Mouse (Mus musculus) urinary bladder, adult 2 months (tissue): Measurements from ENCODE around the gene Ica1. TPM values are rescaled to one million over a fixed set of nuclear protein-coding genes. Genes with fewer than 3 reads are reported as not detected.

ENCODE experiments used
- DNase-seq: peaks from one replicate; pipeline ENCODE4 v3.0.0; 2022; ENCODE audit warnings: low spot score
- polyA plus RNA-seq: library from polyadenylated mRNA; depleted of rRNA; stranded (reverse); fragments of >200 nt; gene quantifications from 2 replicates; pipeline ENCODE4 v1.2.3, GENCODE M21; 2012; rRNA removed

Ica1 gene
- polyA plus RNA-seq, 1 experiment: 18.4 TPM

GRCm38 (mm10) chr6:8644703-8645102, 133.6 kb downstream of the Ica1 start:
- DNase-seq: no peak

DNA sequence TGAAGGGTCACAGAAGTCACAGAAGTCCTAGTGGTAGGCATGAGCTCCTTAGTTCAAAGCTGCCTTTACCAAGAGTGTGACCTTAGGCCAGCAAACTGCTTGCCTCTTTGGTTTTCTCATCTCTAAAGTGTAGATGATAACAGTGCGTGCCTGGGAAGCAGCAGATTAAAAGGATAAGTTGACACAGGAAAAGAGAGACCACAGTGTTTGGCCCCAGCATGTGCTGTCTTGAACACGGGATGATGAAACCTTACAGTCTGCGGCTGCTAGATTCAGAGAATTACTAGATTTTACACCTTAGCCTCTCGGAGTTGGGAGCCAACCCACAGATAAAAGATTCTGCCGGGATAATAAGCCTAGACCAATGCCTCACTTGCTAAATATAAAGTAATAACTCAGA, 137.4 kb downstream of the Ica1 start:
- DNase-seq: no peak

DNA sequence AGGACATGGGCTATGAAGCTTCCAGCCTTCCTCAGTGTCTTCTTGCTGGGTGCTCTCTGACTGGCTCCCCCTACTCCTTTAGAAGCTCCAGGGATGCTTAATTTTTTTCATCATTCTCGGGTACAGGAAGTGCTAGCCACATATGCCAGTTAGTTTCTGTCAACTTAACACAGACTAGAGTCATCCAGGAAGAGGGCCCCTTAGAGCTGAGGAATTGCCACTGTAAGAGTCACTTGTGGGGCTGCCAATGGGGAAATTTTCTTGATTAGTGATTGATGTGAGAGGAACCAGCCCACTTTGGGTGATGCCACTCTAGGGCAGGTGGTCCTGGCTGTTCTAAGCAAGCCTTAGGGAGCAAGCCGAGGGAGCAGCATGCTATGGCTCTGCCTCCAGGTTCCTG, 138.8 kb downstream of the Ica1 start:
- DNase-seq: no peak

GRCm38 (mm10) chr6:8638899-8639298, 139.4 kb downstream of the Ica1 start:
- DNase-seq: no peak

- DNase-seq: no peak
Measured at GRCm38 (mm10) chr6:8638122-8638521, 140.2 kb downstream of the Ica1 start.

DNA sequence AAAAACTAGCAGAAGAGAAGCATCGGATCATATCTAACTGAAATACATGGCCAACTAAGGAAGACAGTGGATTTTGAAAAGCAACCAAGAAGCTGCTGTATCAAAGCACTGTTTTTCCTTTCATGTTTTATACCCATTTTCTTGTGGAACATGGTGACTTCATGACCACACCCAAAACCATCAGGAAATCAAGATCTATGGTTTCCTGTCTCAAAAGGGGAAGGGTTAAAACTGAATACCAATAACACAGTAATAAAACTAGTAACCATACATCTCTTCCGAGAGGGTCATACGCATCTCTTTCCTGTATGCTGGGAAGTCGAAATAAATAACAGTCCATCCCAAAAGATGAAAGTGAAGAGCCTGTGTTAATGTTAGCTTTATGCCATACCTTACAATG, 145.6 kb downstream of the Ica1 start:
- no peak for DNase-seq

DNA sequence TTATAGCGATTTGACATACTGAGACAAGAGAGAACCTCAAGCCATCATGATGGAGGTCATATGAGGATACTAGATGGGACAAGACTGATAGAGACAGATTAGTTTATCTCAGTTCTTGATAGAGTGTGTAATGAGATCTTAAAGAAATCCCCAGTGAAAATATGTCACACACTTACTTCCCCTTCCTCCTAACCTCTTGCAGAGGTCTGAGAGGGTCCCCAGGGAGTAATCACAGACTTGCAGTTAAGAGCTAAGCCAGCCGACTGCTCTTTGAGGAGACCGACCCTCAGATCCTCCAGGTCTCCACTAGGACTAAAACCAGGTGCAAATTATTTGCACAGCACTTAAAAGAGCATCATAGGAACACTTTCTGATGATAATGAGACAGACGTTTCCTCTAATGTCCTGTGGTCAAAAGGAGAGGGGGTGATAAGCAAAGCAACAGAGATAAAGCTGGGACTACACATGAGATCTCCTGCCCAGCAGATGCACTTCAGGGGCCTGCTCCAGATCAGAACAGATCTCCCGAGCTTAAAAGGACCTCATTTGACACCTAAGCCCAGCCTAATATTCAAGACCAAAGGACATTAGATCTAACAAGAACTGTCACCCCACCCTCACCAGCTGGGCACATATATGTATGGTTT, 146.2 kb downstream of the Ica1 start:
- no peak for DNase-seq

GRCm38 (mm10) chr6:8631362-8631761, 146.9 kb downstream of the Ica1 start:
- no peak for DNase-seq

DNA sequence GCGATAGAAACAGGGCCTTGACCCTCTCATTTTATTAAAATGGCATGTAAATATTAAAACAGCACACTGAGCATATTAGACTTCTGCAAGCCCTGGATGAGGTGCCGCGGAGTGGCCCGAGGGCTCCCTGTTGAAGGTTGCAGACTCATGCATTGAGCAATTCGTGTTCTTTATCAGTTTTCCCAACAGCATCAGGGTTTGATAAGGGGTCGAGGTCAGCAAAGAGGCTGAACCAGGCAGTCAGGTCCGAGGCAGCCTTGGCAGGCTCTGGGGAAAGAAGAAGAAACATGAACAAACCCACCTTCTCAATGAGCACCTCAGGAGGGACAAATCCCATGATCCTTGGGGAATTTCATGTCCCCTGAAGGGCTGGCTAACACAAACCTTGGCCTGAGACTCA, 147.8 kb downstream of the Ica1 start:
- DNase-seq: no peak

- no peak for DNase-seq
Measured at GRCm38 (mm10) chr6:8628715-8629267, 149.5 kb downstream of the Ica1 start.

- DNase-seq: no peak
Measured at GRCm38 (mm10) chr6:8628226-8628625, 150.1 kb downstream of the Ica1 start.

GRCm38 (mm10) chr6:8623045-8623444, 155.2 kb downstream of the Ica1 start:
- no peak for DNase-seq

- DNase-seq: no peak
Measured at GRCm38 (mm10) chr6:8619582-8620350, 158.5 kb downstream of the Ica1 start.

DNA sequence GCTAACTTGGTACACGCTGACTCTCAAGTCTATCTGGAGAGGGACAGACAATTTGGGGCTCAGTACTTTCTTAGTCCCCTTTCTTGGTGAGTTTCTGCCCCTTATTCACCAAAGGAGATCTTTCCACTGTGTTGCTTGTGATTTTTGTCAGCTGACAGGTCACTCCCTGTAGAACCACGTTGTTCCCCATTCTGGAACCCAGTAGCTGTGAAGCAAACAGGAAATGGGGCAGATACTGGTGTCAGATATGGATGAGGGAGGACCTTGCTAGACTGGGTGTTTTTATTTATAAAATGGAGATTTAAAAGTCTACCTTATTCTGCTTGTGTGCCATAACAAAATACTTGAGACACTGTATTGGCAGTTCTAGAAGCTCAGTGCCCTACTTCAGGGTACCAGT, 160.9 kb downstream of the Ica1 start:
- no peak for DNase-seq

DNA sequence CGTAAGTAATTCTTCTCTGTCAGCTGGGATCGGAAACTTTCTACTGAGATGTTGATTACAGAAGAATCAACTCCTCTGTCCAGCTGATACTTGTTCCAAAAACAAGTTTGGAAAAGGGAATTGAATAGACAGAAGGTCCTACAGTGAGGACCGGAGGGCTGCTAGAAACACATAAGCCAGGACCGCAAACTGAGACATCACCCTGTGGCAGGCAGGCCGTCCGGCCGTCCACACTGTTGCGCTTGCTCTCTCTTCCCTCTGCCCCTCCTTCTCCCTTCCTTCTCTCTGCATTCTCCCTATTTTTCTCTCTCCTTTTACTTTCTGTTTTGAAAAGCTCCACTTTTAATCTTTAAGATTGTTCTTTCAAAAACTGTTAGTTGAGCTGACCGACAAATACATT, 186.6 kb downstream of the Ica1 start:
- no peak for DNase-seq

- DNase-seq: no peak
Measured at GRCm38 (mm10) chr6:8583892-8584291, 194.4 kb downstream of the Ica1 start.

GRCm38 (mm10) chr6:8582377-8582776, 195.9 kb downstream of the Ica1 start:
- DNase-seq: no peak

Other genes starting within 250 kb of the Ica1 start
- 0.44 and 0.52 TPM in 2 replicates for gene Nxph1, start 169.9 kb upstream of the Ica1 start, polyA plus RNA-seq